Mouse (Mus musculus) left cerebral cortex, adult 8-10 months (tissue): Measurements from ENCODE around the gene Fbxo24. TPM values are rescaled to one million over a fixed set of nuclear protein-coding genes. Genes with fewer than 3 reads are reported as not detected.
A peak's percentile ranks its signal among the peaks of the same experiment; 100 is the strongest.

Experiments
- DNase-seq, 2 experiments: peaks; one replicate each; pipeline ENCODE4 v3.0.0; 2022; ENCODE audit warnings: low spot score in 2 of 2
- total RNA-seq, 4 experiments: library from RNA; stranded (reverse); gene quantifications; 2 replicates each; pipeline ENCODE4 v1.2.4; 2022

Fbxo24 gene
- under 1 TPM; 0.16 to 0.28 (median 0.20) TPM for total RNA-seq

GRCm38 (mm10) chr5:137628498-137629305 lies at the start of gene Fbxo24, which contains the start of the genes Lrch4 and Gm20605:
TSS of gene Fbxo24 (minus strand) at chr5:137629002.
TSS of gene Lrch4 (plus strand) at chr5:137629121.
TSS of gene Gm20605 (plus strand) at chr5:137629175.
- DNase-seq, result peak; percentile 91 to 100

- DNase-seq, result no peak
Observed at GRCm38 (mm10) chr5:137677859-137678258, 49.1 kb upstream of the Fbxo24 start.

- DNase-seq, result no peak
Observed at GRCm38 (mm10) chr5:137674786-137675185, 46.0 kb upstream of the Fbxo24 start.

- no peak for DNase-seq
Observed at GRCm38 (mm10) chr5:137673015-137673414, 44.2 kb upstream of the Fbxo24 start.

GRCm38 (mm10) chr5:137672361-137672760 lies 43.6 kb upstream of the Fbxo24 start:
- no peak for DNase-seq

- DNase-seq, result peak in 1 of 2 experiments; percentile 44
Observed at GRCm38 (mm10) chr5:137671443-137672240, 42.8 kb upstream of the Fbxo24 start.

GRCm38 (mm10) chr5:137670240-137670639 lies 41.4 kb upstream of the Fbxo24 start:
- no peak for DNase-seq

- no peak for DNase-seq
Observed at GRCm38 (mm10) chr5:137668971-137669370, 40.2 kb upstream of the Fbxo24 start.

- DNase-seq, result no peak
Observed at GRCm38 (mm10) chr5:137663057-137663456, 34.3 kb upstream of the Fbxo24 start.

- no peak for DNase-seq
Observed at GRCm38 (mm10) chr5:137660064-137660688, 31.4 kb upstream of the Fbxo24 start.

- no peak for DNase-seq
Observed at GRCm38 (mm10) chr5:137656977-137657376, 28.2 kb upstream of the Fbxo24 start.

- no peak for DNase-seq
Observed at GRCm38 (mm10) chr5:137654746-137655145, 25.9 kb upstream of the Fbxo24 start.

GRCm38 (mm10) chr5:137653366-137653765 lies 24.6 kb upstream of the Fbxo24 start:
- no peak for DNase-seq

- DNase-seq, result no peak
Observed at GRCm38 (mm10) chr5:137652474-137652873, 23.7 kb upstream of the Fbxo24 start.

GRCm38 (mm10) chr5:137649669-137650571 lies 21.1 kb upstream of the Fbxo24 start:
- DNase-seq, result no peak

GRCm38 (mm10) chr5:137649251-137649650 lies 20.4 kb upstream of the Fbxo24 start:
- DNase-seq, result no peak

- no peak for DNase-seq
Observed at GRCm38 (mm10) chr5:137647827-137648601, 19.2 kb upstream of the Fbxo24 start.

GRCm38 (mm10) chr5:137645652-137646091 lies 16.9 kb upstream of the Fbxo24 start, which contains the start of gene Irs3:
TSS of gene Irs3 (minus strand) at chr5:137645714.
- no peak for DNase-seq

GRCm38 (mm10) chr5:137645091-137645651 lies 16.4 kb upstream of the Fbxo24 start:
- DNase-seq, result no peak
